Mouse (Mus musculus) layer of hippocampus, adult 9-11 months (tissue): ENCODE data around the gene Gga2.

Experiments used
- DNase-seq: peaks from one replicate; pipeline ENCODE4 v3.0.0; 2022

Gga2 gene

DNA sequence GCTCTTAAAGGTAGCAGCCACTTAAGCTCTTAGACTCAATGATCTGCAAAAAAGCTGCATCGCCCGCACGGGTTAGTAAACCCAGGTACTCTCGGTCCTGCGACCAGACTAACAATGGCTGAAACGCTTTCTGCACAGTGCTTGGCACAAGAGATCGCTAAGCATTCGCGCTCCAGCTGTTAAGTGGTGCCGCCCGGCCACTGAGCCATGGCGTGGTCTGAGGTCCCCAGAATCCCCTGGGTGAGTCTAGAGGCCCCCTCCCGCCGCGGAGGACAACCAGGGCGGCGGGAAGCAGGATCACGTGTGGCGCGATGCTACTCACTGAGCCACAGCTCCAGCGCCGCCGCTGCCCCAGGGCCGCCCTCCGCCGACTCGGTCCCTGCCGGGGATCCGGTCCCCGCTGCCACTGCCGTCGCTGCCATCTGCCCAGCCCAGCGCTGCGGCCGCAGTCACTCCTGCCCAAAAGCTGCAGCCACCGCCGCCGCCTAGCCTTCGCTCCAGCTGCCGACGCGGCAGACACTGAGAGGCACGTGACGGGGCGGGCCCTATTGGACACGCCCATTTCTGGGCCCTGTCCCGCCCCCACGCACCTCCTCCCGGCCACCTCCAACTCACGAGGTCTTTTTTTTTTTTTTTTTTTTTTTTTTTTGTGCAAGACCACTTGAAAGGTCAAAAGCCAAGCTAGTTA is at the start of gene Gga2:
Gga2 (minus strand) TSS at position 556 of the 688 bp plus-strand sequence.
- peak; percentile 90 for DNase-seq

GRCm38 (mm10) chr7:122067517-122068381 is 46.7 kb upstream of the Gga2 start:
- peak; percentile 21 for DNase-seq

- DNase-seq, result peak; percentile 97
These were observed 46.0 kb upstream of the Gga2 start, which contains the start of the genes Ubfd1 and Ears2 for GRCm38 (mm10) chr7:122066945-122067516. Gene Ubfd1 (plus strand): TSS chr7:122067175. Gene Ears2 (minus strand): TSS chr7:122067263.

- no peak for DNase-seq
These were observed 45.3 kb upstream of the Gga2 start for GRCm38 (mm10) chr7:122066102-122066944.

DNA sequence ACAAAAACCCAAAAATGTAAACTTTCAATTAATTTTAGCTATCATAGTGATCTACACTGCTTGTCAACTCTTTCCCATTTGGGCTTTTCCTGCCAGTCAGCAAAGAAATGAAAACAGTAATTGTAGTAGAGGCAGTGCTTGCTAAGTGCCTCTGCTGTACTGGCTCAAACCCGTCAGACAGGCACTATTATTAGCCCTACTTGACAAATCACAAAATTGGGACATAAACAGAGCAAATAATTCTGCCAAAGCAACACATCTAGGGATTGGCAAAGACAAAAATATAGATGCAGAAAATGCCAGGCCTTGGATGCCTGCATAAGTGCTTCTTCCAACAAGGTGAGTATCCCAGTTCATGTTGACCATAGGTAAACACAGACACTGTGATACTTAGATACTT is 44.6 kb upstream of the Gga2 start:
- DNase-seq, result no peak

DNA sequence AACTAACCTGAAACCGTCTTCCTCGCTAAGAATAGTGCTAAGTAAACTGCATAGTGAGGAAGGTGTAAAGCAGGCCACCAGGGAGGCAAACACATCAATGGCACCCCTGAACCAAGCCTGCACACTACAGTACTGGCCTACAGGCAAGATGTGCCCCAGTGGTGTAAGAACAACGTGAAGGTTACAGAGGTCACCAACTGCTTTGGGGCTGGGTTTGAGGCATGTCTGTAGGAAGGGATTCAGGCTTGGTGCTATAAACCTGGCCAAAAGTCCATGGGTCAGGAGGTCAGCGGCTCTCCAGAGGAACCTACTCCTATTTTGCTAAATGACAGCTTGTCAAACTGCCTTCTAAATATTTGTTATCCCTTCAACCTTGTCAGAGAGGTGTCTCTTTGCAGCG is 35.6 kb upstream of the Gga2 start:
- no peak for DNase-seq

- DNase-seq, result no peak
These were observed 29.8 kb upstream of the Gga2 start for GRCm38 (mm10) chr7:122050834-122051233.

DNA sequence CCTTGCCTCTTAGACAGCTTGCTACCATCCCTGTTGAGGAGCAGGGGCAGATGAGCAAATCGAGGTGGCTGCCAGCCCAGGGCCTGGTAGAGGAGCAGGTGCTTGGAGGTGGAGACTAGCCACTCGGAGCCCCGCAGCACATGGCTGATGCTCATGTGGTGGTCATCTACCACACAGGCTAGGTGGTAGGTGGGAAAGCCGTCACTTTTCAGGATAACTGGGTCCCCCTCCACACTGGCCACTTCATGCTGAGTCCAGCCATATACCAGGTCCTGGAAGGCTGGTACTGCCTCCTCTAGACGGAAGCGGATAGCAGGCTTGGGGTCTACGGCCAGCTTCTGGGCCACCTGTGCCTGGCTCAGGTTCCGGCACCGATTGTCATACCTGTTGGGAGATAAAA is 27.2 kb upstream of the Gga2 start:
- no peak for DNase-seq

DNA sequence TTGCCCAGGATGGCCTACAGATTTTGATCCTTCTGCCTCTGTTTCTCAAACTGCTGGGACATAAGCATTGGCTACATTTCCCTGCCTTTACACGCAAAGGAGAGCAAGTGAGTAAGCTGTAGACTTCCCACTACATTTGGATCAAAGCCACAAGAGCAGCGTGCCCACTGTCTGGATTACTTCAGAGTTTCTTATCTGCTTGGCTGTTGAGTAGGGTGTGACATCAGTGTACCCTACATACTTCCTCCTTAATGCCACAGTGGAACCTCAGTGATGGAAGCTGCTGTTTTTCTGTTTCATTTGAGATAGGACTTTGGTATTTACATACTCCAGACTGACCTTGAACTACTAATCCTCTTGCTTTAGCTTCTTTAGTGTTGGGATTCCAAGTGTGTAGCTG is 25.8 kb upstream of the Gga2 start:
- peak; percentile 20 for DNase-seq

- DNase-seq, result no peak
These were observed 24.7 kb upstream of the Gga2 start for GRCm38 (mm10) chr7:122045711-122046110.

- DNase-seq, result peak; percentile 15
These were observed 24.2 kb upstream of the Gga2 start for GRCm38 (mm10) chr7:122045181-122045634.

DNA sequence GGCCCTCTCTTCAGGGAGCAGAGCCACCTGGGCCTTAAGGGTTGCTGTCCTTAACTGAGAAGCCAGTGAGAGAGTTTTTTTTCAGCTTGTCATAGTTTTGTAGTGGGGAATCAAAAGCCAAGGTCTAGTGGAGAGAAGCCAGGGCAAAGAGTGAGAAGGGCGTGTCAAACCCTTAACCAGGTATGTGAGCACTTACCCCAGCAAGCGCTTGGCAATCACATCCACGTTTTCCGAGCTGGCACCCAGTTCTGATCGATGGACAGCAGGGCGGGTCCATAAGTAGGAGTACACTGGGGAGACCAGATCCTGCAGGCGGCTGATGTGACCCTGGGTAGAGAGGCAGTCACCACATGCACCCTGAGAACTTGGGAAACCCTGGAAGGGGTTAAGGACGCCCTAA is 23.1 kb upstream of the Gga2 start:
- no peak for DNase-seq

DNA sequence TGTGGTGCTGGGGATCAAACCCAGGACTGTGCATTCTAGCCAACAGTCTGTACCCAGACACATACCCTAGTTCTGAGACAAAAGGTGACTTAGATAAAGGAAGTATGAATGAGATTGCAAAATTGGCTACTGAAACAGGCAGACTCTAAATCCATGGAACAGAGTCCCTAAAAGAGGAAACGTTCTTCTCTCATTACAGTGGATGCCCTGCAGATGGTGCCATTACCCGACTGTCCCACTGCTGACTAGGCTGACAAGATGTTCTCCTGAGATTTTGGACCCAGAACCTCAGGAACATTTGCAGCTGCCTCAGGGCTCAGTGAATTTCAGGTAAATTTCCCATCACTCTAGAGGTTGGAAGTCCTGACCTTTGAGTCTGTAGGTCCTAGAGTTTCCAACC is 13.3 kb upstream of the Gga2 start:
- no peak for DNase-seq

DNA sequence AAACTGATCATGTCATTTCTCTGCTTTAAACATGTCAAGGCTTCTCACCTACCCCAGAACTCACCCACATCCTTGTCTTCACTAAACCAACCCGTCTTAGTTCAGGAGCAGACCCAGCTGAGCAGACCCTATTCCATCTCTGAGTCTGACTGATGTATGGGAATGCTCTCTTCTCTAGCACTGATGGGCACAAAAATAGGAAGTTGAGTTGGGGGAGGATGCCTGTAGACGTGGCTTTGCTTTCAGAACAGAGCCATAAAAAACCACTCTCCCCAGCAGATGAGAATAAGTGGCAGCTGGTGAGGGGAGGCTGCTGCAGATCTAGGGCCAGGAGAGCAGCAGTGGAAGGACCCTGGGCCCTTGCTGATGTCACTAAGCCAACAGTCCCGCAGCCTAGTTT is 12.3 kb upstream of the Gga2 start:
- no peak for DNase-seq

DNA sequence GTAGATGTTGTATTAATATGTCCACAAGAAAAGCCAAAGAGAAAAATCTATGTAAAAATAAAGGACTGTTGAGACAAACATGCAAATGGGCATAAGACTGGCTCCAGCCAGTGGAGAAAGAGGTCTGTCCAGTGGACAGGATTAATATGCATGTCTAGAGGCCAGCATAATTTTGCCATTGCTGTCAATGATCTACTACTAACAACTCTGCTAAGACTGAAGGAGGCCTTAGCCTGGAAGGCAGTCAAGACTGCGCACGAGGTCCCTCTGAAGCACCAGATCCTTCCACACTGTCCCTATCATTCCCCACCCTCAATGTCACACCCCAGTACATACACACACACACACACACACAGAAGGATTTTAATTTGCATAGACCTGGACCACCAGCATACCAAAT is 1.1 kb upstream of the Gga2 start:
- DNase-seq, result no peak

DNA sequence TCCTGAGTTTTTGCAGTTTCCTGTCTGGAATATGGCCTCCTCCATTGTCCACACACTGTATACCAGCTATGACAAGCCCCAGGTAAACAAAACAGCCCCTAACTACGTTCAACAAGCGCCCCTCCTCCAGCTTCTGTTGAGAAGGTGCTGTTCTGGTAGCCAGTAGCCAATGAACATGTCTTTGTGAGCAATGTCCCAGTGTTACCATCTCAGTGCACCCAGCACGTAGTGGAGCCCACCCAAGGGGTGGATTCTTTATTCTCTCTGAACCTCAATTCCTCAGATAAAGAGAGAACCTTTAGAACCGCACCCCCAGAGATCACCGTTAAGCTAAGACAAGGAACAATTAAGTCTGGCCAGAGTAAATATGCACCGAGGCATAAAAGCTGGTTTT is 752 bp downstream of the Gga2 start:
- DNase-seq, result no peak

- DNase-seq, result peak; percentile 69
These were observed 2.0 kb downstream of the Gga2 start for GRCm38 (mm10) chr7:122018978-122019377.

GRCm38 (mm10) chr7:122018247-122018646 is 2.8 kb downstream of the Gga2 start:
- DNase-seq, result no peak

DNA sequence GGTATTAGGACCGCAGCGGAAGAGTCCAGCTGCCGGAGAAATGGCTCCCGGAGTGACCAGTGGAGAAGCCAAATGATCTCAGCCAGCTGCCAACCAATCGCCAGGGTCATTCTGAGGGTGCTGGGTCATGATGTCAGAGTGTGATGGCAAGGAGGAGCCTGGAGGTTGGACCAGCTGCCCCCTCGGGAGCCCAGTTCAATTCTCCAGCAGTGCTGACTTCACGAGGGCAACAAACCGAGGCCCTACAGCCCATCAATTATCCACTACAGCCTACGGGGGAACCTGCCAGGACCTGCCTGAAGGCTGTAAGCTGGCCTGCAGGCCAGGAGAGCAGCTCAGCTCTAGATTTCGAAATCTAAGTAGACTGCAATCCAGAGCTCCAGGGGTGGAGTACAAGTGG is 5.3 kb downstream of the Gga2 start:
- no peak for DNase-seq

GRCm38 (mm10) chr7:122015105-122015504 is 5.9 kb downstream of the Gga2 start:
- DNase-seq, result no peak

GRCm38 (mm10) chr7:122012949-122013348 is 8.1 kb downstream of the Gga2 start:
- DNase-seq, result no peak

GRCm38 (mm10) chr7:122012370-122012769 is 8.7 kb downstream of the Gga2 start:
- DNase-seq, result no peak

GRCm38 (mm10) chr7:122000396-122000795 is 20.6 kb downstream of the Gga2 start:
- DNase-seq, result no peak
